Comparison of ENCODE assay signal across 8 mouse cellular contexts in genomic region chr1:93668791-93669548, GRCm38 (mm10). TPM values are rescaled to one million over a fixed set of nuclear protein-coding genes. Genes with fewer than 3 reads are reported as not detected.
A peak's percentile ranks its signal among the peaks of the same experiment; 100 is the strongest.
DNase-seq lines count a peak whose midpoint lies in the region; ATAC-seq and TF ChIP-seq lines count a peak whose summit lies in the region.

No protein-coding gene starts in this region.

- H3K4me3 ChIP-seq in erythroblast, embryonic 14.5 days (replicated peaks) = peak overlapping the region; percentile 48
- peak overlapping the region; percentile 49 to 52 for H3K4me3 ChIP-seq in heart, embryonic 14.5 days (ENCODE audit: control insufficient read depth in 1 of 2, insufficient read depth in 1 of 2, low read depth in 1 of 2, low read length in 2 of 2)
- H3K4me3 ChIP-seq in kidney, postnatal 0 days (replicated peaks; ENCODE audit: low read depth, low read length) = peak overlapping the region; percentile 36
- H3K4me3 ChIP-seq in neural tube, embryonic 13.5 days = peak overlapping the region; percentile 40
- peak overlapping the region; percentile 87 for H3K4me3 ChIP-seq in testis, adult 2 months (ENCODE audit: control insufficient read depth, low read depth, low read length)

- DNase-seq in CD4-positive, CD25-positive, alpha-beta regulatory T cell, adult 2 months (ENCODE audit: low read depth, low spot score) = peak; percentile 81
- DNase-seq in brain, embryonic 14.5 days (ENCODE audit: low read depth) = peak; percentile 89
- DNase-seq in kidney, postnatal 0 days (ENCODE audit: low spot score) = peak; percentile 93
- DNase-seq in lung, adult 18-20 months = peak; percentile 81 to 89

- peak; percentile 56 for TF ChIP-seq CTCF in brain, embryonic 14.5 days (IDR thresholded peaks at IDR 0.05; ENCODE audit: borderline replicate concordance, extremely low read depth, insufficient read depth, insufficient read length)
- TF ChIP-seq CTCF in kidney, postnatal 0 days (IDR thresholded peaks at IDR 0.05; ENCODE audit: low read depth) = peak; percentile 84
- TF ChIP-seq CTCF in testis, adult 2 months (IDR thresholded peaks at IDR 0.05; ENCODE audit: control insufficient read depth, insufficient read depth, insufficient replicate concordance, low read depth, low read length) = peak; percentile 37; the same call in 1 of the 2 replicates

- 3% methylated on average over 17 of the region's 17 CpGs for WGBS in heart, embryonic 14.5 days
- 8% methylated on average over 17 of the region's 17 CpGs for WGBS in kidney, postnatal 0 days
- 10% methylated on average over 17 of the region's 17 CpGs for WGBS in neural tube, embryonic 13.5 days

- H3K4me2 ChIP-seq in heart, embryonic 14.5 days (ENCODE audit: low read length) = peak overlapping the region; percentile 81
- peak overlapping the region; percentile 64 for H3K4me2 ChIP-seq in kidney, postnatal 0 days (ENCODE audit: low read length)
- peak overlapping the region; percentile 61 for H3K4me2 ChIP-seq in neural tube, embryonic 13.5 days

- peak overlapping the region; percentile 74 for H3K9ac ChIP-seq in heart, embryonic 14.5 days (ENCODE audit: low read length)
- H3K9ac ChIP-seq in kidney, postnatal 0 days (ENCODE audit: low read depth, low read length) = peak overlapping the region; percentile 50
- peak overlapping the region; percentile 69 for H3K9ac ChIP-seq in neural tube, embryonic 13.5 days

- H3K27me3 ChIP-seq in erythroblast, embryonic 14.5 days (ENCODE audit: control insufficient read depth) = no peaks in the 10 kb centered on the region
- no peaks in the 10 kb centered on the region for H3K27me3 ChIP-seq in heart, embryonic 14.5 days (ENCODE audit: control insufficient read depth, insufficient read depth, low read length)
- no peaks in the 10 kb centered on the region for H3K27me3 ChIP-seq in kidney, postnatal 0 days (ENCODE audit: insufficient read depth, low read length)
- H3K27me3 ChIP-seq in neural tube, embryonic 13.5 days = no peaks in the 10 kb centered on the region
- no peaks in the 10 kb centered on the region for H3K27me3 ChIP-seq in testis, adult 2 months (ENCODE audit: control insufficient read depth, insufficient read depth, low read length)

- H3K27ac ChIP-seq in heart, embryonic 14.5 days (replicated peaks in 1 of 2; ENCODE audit: control insufficient read depth in 1 of 2, insufficient read depth in 1 of 2, low read depth in 2 of 2, low read length in 2 of 2) = peak overlapping the region; percentile 78 to 81
- H3K27ac ChIP-seq in kidney, postnatal 0 days = peak overlapping the region; percentile 88
- H3K27ac ChIP-seq in neural tube, embryonic 13.5 days (replicated peaks) = peak overlapping the region; percentile 71
- H3K27ac ChIP-seq in testis, adult 2 months (ENCODE audit: control insufficient read depth, insufficient read depth, low read depth, low read length) = peak overlapping the region; percentile 83

- peaks cover 3% of the 10 kb centered on the region; the same call in 1 of the 2 replicates for H3K9me3 ChIP-seq in erythroblast, embryonic 14.5 days (ENCODE audit: control insufficient read depth, low read length)
- no peaks in the 10 kb centered on the region for H3K9me3 ChIP-seq in heart, embryonic 14.5 days (ENCODE audit: control insufficient read depth, low read length)
- H3K9me3 ChIP-seq in kidney, postnatal 0 days (replicated peaks; ENCODE audit: low read length) = no peaks in the 10 kb centered on the region
- no peaks in the 10 kb centered on the region for H3K9me3 ChIP-seq in neural tube, embryonic 13.5 days

- TF ChIP-seq POLR2A in brain, embryonic 14.5 days (IDR thresholded peaks at IDR 0.05; ENCODE audit: borderline replicate concordance, extremely low read depth, insufficient read depth, insufficient read length, poor library complexity, severe bottlenecking) = peak; percentile 31; the same call in 1 of the 2 replicates
- TF ChIP-seq POLR2A in testis, adult 2 months (IDR thresholded peaks at IDR 0.05; ENCODE audit: control insufficient read depth, low read depth, low read length) = peak; percentile 52; the same call in 1 of the 2 replicates

- no peaks in the 10 kb centered on the region for H3K36me3 ChIP-seq in erythroblast, embryonic 14.5 days (ENCODE audit: control insufficient read depth)
- no peaks in the 10 kb centered on the region for H3K36me3 ChIP-seq in heart, embryonic 14.5 days (ENCODE audit: control insufficient read depth, insufficient read depth, low read length)
- H3K36me3 ChIP-seq in kidney, postnatal 0 days (ENCODE audit: insufficient read depth, low read length) = no peaks in the 10 kb centered on the region
- no peaks in the 10 kb centered on the region for H3K36me3 ChIP-seq in neural tube, embryonic 13.5 days
- H3K36me3 ChIP-seq in testis, adult 2 months (ENCODE audit: control insufficient read depth, insufficient read depth, low read length) = no peaks in the 10 kb centered on the region

- peak; percentile 76 for ATAC-seq in heart, embryonic 14.5 days (ENCODE audit: insufficient number of reproducible peaks, insufficient read depth, low FRiP score, low read depth)
- ATAC-seq in kidney, postnatal 0 days (replicated peaks; ENCODE audit: low FRiP score, low read depth) = peak; percentile 89
- ATAC-seq in neural tube, embryonic 13.5 days (ENCODE audit: low read depth) = peak; percentile 87

- peaks cover 26% of the 10 kb centered on the region for H3K4me1 ChIP-seq in erythroblast, embryonic 14.5 days (ENCODE audit: control insufficient read depth)
- peaks cover 16% of the 10 kb centered on the region in 2 experiments for H3K4me1 ChIP-seq in heart, embryonic 14.5 days (ENCODE audit: control insufficient read depth in 2 of 2, insufficient read depth in 2 of 2, low read length in 2 of 2)
- peaks cover 22% of the 10 kb centered on the region; the same call in 1 of the 2 replicates for H3K4me1 ChIP-seq in kidney, postnatal 0 days (replicated peaks; ENCODE audit: insufficient read depth, low read length)
- peaks cover 12% of the 10 kb centered on the region for H3K4me1 ChIP-seq in neural tube, embryonic 13.5 days (replicated peaks)
- H3K4me1 ChIP-seq in testis, adult 2 months (ENCODE audit: control insufficient read depth, insufficient read depth, low read length) = peaks cover 19% of the 10 kb centered on the region

RNA-seq across cellular contexts. Expression of gene Stk25, which starts 10.5 kb away (rescaled TPM):
- 338 and 358 TPM in 2 replicates for polyA plus RNA-seq in brain, embryonic 14.5 days (2012; rRNA removed)
- 1.1 and 3.7 TPM in 2 replicates for polyA plus RNA-seq in erythroblast, embryonic 14.5 days (2012)
- 154 and 164 TPM in 2 replicates for polyA plus RNA-seq in heart, embryonic 14.5 days (2014; fragmentation: Nextera tagmentation; extraction: Ambion mirVana)
- 174 TPM in 2 replicates for polyA plus RNA-seq in kidney, postnatal 0 days (2015; fragmentation: Nextera tagmentation; extraction: Ambion mirVana)
- polyA plus RNA-seq in neural tube, embryonic 13.5 days (2015; fragmentation: Nextera tagmentation; extraction: Ambion mirVana) = 305 and 310 TPM in 2 replicates
- polyA plus RNA-seq in testis, adult 2 months (2012; rRNA removed) = 182 and 191 TPM in 2 replicates

RNA-seq across cellular contexts. Expression of gene Bok, which starts 16.5 kb away (rescaled TPM):
- 61.5 and 80.8 TPM in 2 replicates for polyA plus RNA-seq in brain, embryonic 14.5 days (2012; rRNA removed)
- 0.06 TPM in 1 of 2 replicates, not detected in the other for polyA plus RNA-seq in erythroblast, embryonic 14.5 days (2012)
- polyA plus RNA-seq in heart, embryonic 14.5 days (2014; fragmentation: Nextera tagmentation; extraction: Ambion mirVana) = 33.8 and 37.0 TPM in 2 replicates
- 106 and 109 TPM in 2 replicates for polyA plus RNA-seq in kidney, postnatal 0 days (2015; fragmentation: Nextera tagmentation; extraction: Ambion mirVana)
- polyA plus RNA-seq in neural tube, embryonic 13.5 days (2015; fragmentation: Nextera tagmentation; extraction: Ambion mirVana) = 58.2 and 62.0 TPM in 2 replicates
- 5.6 and 9.7 TPM in 2 replicates for polyA plus RNA-seq in testis, adult 2 months (2012; rRNA removed)

Comparison
In these comparisons a context has a peak if more than half of its experiments do, and no peak if none do; other contexts are left out.
1. Peak in every context shown above with its lines: DNase-seq, ATAC-seq, H3K4me3 ChIP-seq and H3K27ac ChIP-seq.
2. H3K4me3 ChIP-seq: peak in every context shown above with its lines; median percentile 87 in testis, adult 2 months; 50 in heart, embryonic 14.5 days; 48 in erythroblast, embryonic 14.5 days; 40 in neural tube, embryonic 13.5 days; 36 in kidney, postnatal 0 days.
3. RNA of gene Stk25, which starts 10.5 kb away (polyA plus RNA-seq): 338 to 358 TPM in brain, embryonic 14.5 days, 305 to 310 TPM in neural tube, embryonic 13.5 days, 182 to 191 TPM in testis, adult 2 months, 174 TPM in kidney, postnatal 0 days and 154 to 164 TPM in heart, embryonic 14.5 days; 1.1 to 3.7 TPM in erythroblast, embryonic 14.5 days; every median in the first group is over 10 times any median in the second.